Mouse (Mus musculus): ENCODE results near the gene Fam45a.

- TF ChIP-seq CTCF (IDR thresholded peaks at IDR 0.05; ENCODE audit: borderline replicate concordance, extremely low read depth, insufficient read depth, insufficient read length), result no peak
- no peak for TF ChIP-seq POLR2A (IDR thresholded peaks at IDR 0.05; ENCODE audit: borderline replicate concordance, extremely low read depth, insufficient read depth, insufficient read length, poor library complexity, severe bottlenecking)
Measured at GRCm38 (mm10) chr19:60813133-60813532, 1.7 kb downstream of the Fam45a start.
